Mouse (Mus musculus) NIH3T3 (cell line): ENCODE results near the gene Hemgn.

Experiments
- DNase-seq: peaks from one replicate; pipeline ENCODE4 v3.0.0-alpha.2; 2012; ENCODE audit warnings: low read depth

Hemgn gene

DNA sequence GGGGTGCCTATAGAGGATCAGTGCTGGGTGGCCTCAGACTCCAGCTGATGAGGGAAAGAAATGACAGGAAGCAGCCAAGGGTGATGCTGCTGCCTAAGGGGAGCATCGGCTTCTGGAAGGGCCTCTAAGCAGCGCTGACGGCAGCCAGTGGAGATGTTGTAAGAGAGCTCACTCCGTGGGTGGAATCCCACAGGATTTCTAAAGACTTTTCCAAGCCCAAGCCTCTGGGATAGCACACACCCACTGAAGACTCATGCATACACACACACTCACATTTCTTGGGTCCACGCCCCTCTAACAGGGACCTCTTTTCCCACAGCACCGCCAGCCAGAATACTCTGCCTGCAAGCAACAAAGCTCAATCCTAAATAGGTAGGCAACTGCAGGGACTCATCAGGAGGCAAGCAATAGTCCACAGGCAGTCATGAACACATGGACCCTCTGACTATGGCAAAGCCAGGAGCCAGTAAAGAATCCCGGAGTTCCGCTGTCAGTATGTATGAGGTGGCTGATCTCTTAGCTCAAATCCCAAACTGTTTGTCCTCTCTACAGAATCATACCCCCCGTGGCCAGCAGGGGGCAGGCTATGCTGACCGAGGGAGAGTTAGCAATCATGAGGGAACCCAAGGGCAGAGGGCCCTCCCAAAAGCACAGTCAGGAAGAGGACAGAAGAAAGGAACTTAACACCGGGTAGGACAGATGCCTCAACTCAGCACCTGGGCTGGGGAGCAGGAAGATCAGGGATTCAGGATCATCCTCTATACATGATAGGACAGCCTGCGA is 56.8 kb downstream of the Hemgn start:
- peak; percentile 84 for DNase-seq

GRCm38 (mm10) chr4:46353045-46353444 is 60.3 kb downstream of the Hemgn start:
- peak; percentile 16 for DNase-seq

GRCm38 (mm10) chr4:46349530-46349929 is 63.8 kb downstream of the Hemgn start:
- DNase-seq = no peak

DNA sequence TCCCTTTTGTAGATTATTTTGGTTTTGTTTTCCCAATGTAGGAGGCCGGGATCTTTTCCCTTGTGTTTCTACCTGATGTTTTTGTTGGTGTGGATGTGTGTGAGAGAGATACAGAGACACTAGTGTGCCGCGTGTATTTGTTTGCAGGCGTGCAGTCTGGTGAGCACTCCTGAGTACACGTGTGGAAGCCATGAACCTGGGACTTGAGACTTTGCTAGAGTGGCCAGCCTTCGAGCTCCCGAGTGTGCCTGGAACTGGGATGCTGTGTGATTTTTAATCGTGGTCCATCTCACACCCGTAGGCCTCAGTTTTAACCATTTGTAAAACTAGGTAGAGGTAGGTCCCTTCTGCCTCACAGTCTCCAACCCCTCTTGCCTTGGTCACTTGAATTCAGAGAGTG is 64.4 kb downstream of the Hemgn start:
- DNase-seq = no peak

DNA sequence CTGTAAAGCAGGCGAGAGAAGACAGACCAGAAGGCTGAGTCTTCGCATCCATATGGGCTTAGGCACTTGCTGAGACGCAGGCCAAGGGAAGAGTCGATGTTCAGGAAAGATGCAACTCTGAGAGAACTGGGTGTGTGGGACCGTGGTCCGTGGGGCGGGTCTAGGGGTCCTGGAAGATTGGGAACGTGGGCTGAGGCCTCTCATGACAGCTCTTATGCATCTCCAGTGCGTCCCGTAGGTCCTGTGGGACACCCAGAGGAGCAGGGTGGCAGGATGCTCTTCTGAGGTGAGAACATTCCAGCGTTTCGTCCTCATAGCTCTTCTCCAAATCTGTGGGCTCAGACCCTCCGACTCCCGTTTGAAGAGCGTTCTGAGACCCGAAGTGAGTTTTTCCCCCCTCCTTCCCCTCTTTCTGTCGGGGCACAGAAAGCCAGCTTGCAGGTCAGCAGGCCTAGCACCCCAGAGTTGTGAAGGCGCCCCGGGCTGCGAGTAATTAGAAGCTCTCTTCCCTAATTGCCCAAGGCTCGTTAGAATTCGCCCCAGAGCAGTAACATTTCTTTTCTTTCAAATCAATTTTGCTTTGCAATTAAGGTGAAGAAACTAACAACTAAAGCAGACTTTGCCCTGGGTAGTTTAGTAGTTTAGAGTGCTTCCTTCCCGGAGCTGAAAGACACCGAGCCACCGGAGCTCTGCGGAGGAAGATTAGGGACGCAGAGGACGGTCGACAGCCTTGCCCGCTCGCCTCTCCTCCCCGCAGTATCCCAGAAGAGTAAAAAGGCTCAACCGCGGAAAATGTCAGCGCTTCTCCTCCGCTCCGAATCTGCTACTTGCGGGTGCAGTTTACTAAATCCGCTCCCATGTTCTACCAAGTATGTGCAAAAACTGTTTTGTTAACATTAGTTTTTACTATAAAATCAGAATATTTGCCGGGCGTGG is 65.5 kb downstream of the Hemgn start:
- DNase-seq = no peak

- DNase-seq = no peak
Observed at GRCm38 (mm10) chr4:46347141-46347540, 66.2 kb downstream of the Hemgn start.

GRCm38 (mm10) chr4:46346221-46346620 is 67.1 kb downstream of the Hemgn start:
- DNase-seq = no peak

DNA sequence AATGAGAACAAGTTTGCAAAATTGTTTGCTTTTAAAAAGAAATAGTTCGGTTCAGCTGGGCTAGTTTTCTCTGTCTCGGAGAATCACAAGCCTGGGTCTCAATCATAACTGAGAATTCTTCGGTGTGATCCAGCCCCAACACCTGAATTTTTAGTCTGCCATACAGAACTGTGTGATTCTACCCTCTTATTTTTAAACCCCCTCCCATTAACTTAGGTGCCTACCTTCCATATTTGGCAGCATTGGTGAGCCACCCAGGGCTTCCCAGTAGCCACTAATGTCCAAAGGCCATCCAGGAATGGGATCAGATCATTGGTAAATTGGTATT is 67.6 kb downstream of the Hemgn start:
- DNase-seq = no peak

DNA sequence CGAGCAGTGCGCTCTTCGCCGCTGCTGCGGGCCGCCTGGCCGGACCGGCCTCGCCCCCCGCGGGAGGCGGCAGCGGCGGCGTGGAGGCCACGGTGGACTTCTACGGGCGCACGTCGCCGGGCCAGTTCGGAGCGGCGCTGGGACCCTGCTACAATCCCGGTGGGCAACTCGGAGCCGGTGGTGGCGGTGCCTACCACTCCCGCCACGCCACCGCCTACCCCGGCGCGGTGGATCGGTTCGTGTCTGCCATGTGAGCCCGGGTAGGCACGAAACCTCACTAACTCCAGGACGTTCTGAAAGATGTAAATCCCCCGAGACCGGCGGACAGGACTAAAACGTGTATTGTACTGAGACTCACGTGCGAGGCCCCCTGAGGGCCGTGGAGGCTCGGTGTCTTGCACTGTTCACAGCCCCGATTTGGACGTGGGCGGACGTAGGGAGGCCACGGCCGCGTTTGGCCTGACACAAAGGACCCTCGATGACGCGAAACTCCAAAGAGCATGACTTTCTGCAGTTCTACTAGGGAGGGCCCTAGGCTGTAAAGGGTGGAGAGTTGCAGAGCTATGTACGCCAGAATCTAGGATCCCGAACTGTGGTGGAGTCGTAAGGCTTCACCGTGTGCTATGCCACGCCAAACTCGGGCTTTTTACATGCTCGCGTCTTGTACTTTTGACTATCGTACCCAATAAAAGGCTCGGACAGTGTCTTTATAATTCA is 68.1 kb downstream of the Hemgn start:
- DNase-seq = no peak

GRCm38 (mm10) chr4:46344288-46344687 is 69.0 kb downstream of the Hemgn start:
- no peak for DNase-seq
